Mouse (Mus musculus): ENCODE measurements around the gene Csf2rb2.

Csf2rb2 gene

GRCm38 (mm10) chr15:78248410-78248809, 57.1 kb downstream of the Csf2rb2 start:
- peak; percentile 78 for DNase-seq (ENCODE audit: low read depth, low spot score)
- Histone ChIP-seq H3K27me3 (ENCODE audit: control insufficient read depth, insufficient read depth, low read length, poor library complexity, severe bottlenecking) (no peaks in the 10 kb centered on the region), H3K36me3 (ENCODE audit: control insufficient read depth, insufficient read depth, low read length, poor library complexity, severe bottlenecking) (peaks cover 18% of the 10 kb centered on the region)

GRCm38 (mm10) chr15:78247659-78248058, 57.9 kb downstream of the Csf2rb2 start:
- H3K27me3 ChIP-seq (ENCODE audit: control insufficient read depth, insufficient read depth, low read length, poor library complexity, severe bottlenecking), result no peaks in the 10 kb centered on the region
- DNase-seq (ENCODE audit: low read depth, low spot score), result peak; percentile 63
- peaks cover 12% of the 10 kb centered on the region for H3K36me3 ChIP-seq (ENCODE audit: control insufficient read depth, insufficient read depth, low read length, poor library complexity, severe bottlenecking)

GRCm38 (mm10) chr15:78246143-78247116, 59.1 kb downstream of the Csf2rb2 start:
- Histone ChIP-seq H3K36me3 (ENCODE audit: control insufficient read depth, insufficient read depth, low read length, poor library complexity, severe bottlenecking) (peaks cover 8% of the 10 kb centered on the region), H3K27me3 (ENCODE audit: control insufficient read depth, insufficient read depth, low read length, poor library complexity, severe bottlenecking) (no peaks in the 10 kb centered on the region)
- peak; percentile 36 for DNase-seq (ENCODE audit: low read depth, low spot score)

- no peaks in the 10 kb centered on the region for H3K27me3 ChIP-seq (ENCODE audit: control insufficient read depth, insufficient read depth, low read length, poor library complexity, severe bottlenecking)
- DNase-seq (ENCODE audit: low read depth, low spot score), result peak; percentile 94
- no peaks in the 10 kb centered on the region; the same call in 1 of the 2 replicates for H3K36me3 ChIP-seq (ENCODE audit: control insufficient read depth, insufficient read depth, low read length, poor library complexity, severe bottlenecking)
Observed at GRCm38 (mm10) chr15:78244695-78245492, 60.6 kb downstream of the Csf2rb2 start, which contains the start of gene Ncf4. Gene Ncf4, plus strand, starts transcription at chr15:78244801.

GRCm38 (mm10) chr15:78243774-78244173, 61.7 kb downstream of the Csf2rb2 start:
- Histone ChIP-seq H3K36me3 (ENCODE audit: control insufficient read depth, insufficient read depth, low read length, poor library complexity, severe bottlenecking) (no peaks in the 10 kb centered on the region; the same call in 1 of the 2 replicates), H3K27me3 (ENCODE audit: control insufficient read depth, insufficient read depth, low read length, poor library complexity, severe bottlenecking) (no peaks in the 10 kb centered on the region)

GRCm38 (mm10) chr15:78243061-78243460, 62.5 kb downstream of the Csf2rb2 start:
- no peaks in the 10 kb centered on the region for H3K27me3 ChIP-seq (ENCODE audit: control insufficient read depth, insufficient read depth, low read length, poor library complexity, severe bottlenecking)
- H3K36me3 ChIP-seq (ENCODE audit: control insufficient read depth, insufficient read depth, low read length, poor library complexity, severe bottlenecking), result no peaks in the 10 kb centered on the region; the same call in 1 of the 2 replicates
- DNase-seq (ENCODE audit: low read depth, low spot score), result no peak

More at GRCm38 (mm10) chr15:78243774-78244173, 61.7 kb downstream of the Csf2rb2 start:
- DNase-seq (ENCODE audit: low read depth, low spot score), result no peak

GRCm38 (mm10) chr15:78241335-78241734, 64.2 kb downstream of the Csf2rb2 start:
- DNase-seq (ENCODE audit: low read depth, low spot score), result no peak
- Histone ChIP-seq H3K27me3 (ENCODE audit: control insufficient read depth, insufficient read depth, low read length, poor library complexity, severe bottlenecking) (no peaks in the 10 kb centered on the region), H3K36me3 (ENCODE audit: control insufficient read depth, insufficient read depth, low read length, poor library complexity, severe bottlenecking) (no peaks in the 10 kb centered on the region)

GRCm38 (mm10) chr15:78239956-78240617, 65.4 kb downstream of the Csf2rb2 start:
- Histone ChIP-seq H3K27me3 (ENCODE audit: control insufficient read depth, insufficient read depth, low read length, poor library complexity, severe bottlenecking) (no peaks in the 10 kb centered on the region), H3K36me3 (ENCODE audit: control insufficient read depth, insufficient read depth, low read length, poor library complexity, severe bottlenecking) (no peaks in the 10 kb centered on the region)
- no peak for DNase-seq (ENCODE audit: low read depth, low spot score)

- Histone ChIP-seq H3K27me3 (ENCODE audit: control insufficient read depth, insufficient read depth, low read length, poor library complexity, severe bottlenecking) (no peaks in the 10 kb centered on the region), H3K36me3 (ENCODE audit: control insufficient read depth, insufficient read depth, low read length, poor library complexity, severe bottlenecking) (no peaks in the 10 kb centered on the region)
- peak; percentile 92 for DNase-seq (ENCODE audit: low read depth, low spot score)
Observed at GRCm38 (mm10) chr15:78239453-78239852, 66.1 kb downstream of the Csf2rb2 start.

- H3K27me3 ChIP-seq (ENCODE audit: control insufficient read depth, insufficient read depth, low read length, poor library complexity, severe bottlenecking), result no peaks in the 10 kb centered on the region
- peak; percentile 42 for DNase-seq (ENCODE audit: low read depth, low spot score)
- no peaks in the 10 kb centered on the region for H3K36me3 ChIP-seq (ENCODE audit: control insufficient read depth, insufficient read depth, low read length, poor library complexity, severe bottlenecking)
Observed at GRCm38 (mm10) chr15:78234823-78235509, 70.6 kb downstream of the Csf2rb2 start.

Measured in splenic B cell, adult 2 months (primary cell).